Comparison of ENCODE assay signal across 13 mouse cellular contexts in the genomic region with DNA sequence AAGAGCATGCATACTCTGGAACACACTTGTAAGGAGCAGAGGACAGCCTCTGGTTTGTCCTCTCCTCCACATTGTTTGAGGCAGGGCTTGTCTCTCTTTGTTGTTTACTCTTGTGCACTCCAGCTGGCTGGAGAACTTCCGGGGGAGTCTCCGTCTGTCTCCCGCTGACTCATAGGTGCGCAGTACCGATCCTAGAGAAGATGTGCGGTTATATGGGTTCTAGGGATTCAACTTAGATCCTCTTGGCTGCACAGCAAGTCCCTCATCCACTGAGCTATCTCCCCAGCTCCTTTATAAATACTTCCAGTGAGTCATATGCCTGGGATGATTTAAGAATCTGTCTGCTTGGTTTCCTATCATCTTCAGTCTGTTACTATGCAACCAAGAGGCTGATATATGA.
DNase-seq lines count a peak whose midpoint lies in the region; ATAC-seq and TF ChIP-seq lines count a peak whose summit lies in the region.
"Had no signal": no experiment of that assay in that cellular context is flagged by ENCODE, and none has a peak within 500 bp of the region (broad histone marks: within the 10 kb centered on the region; RNA-seq: fewer than 3 reads in every experiment).

No protein-coding gene starts in this region.

- intact Hi-C loops in left cerebral cortex, postnatal 14 days (cut with DNase I): no loop called here
- intact Hi-C loops in heart, adult 2 months (cut with DNase I): no loop called here

- no peak for ATAC-seq in midbrain, embryonic 16.5 days
- ATAC-seq: forebrain, embryonic 13.5 days had no signal

- H3K4me1 ChIP-seq in midbrain, embryonic 16.5 days (ENCODE audit: control insufficient read depth, insufficient read depth, low read length): no peaks in the 10 kb centered on the region
- no peaks in the 10 kb centered on the region for H3K4me1 ChIP-seq in heart, adult 2 months (ENCODE audit: control insufficient read depth, insufficient read depth, low read length)
- H3K4me1 ChIP-seq: forebrain, embryonic 13.5 days had no signal

- peak overlapping the region; percentile 89 for H3K27ac ChIP-seq in layer of hippocampus, adult 2 months
- no peak overlapping the region for H3K27ac ChIP-seq in midbrain, embryonic 16.5 days (ENCODE audit: low read length)
- H3K27ac ChIP-seq in heart, adult 2 months: no peak overlapping the region
- H3K27ac ChIP-seq: forebrain, embryonic 13.5 days; liver, embryonic 14.5 days had no signal

- no peak for TF ChIP-seq CTCF in layer of hippocampus, adult 2 months (conservative IDR thresholded peaks at IDR 0.05)
- TF ChIP-seq CTCF in heart, adult 2 months (IDR thresholded peaks at IDR 0.05): no peak

- H3K9me3 ChIP-seq in midbrain, embryonic 16.5 days (replicated peaks; ENCODE audit: control insufficient read depth, low read length, poor library complexity, severe bottlenecking): no peaks in the 10 kb centered on the region
- H3K9me3 ChIP-seq: forebrain, embryonic 13.5 days had no signal

- no peak for TF ChIP-seq POLR2A in heart, adult 2 months (IDR thresholded peaks at IDR 0.05; ENCODE audit: insufficient read depth, low read depth, low read length)

- H3K9ac ChIP-seq in midbrain, embryonic 16.5 days (ENCODE audit: low read depth, low read length): no peak overlapping the region
- no peak overlapping the region for H3K9ac ChIP-seq in heart, adult 2 months (ENCODE audit: low read depth, low read length)
- H3K9ac ChIP-seq: forebrain, embryonic 13.5 days; liver, embryonic 14.5 days had no signal

- H3K4me3 ChIP-seq in layer of hippocampus, adult 2 months: no peak overlapping the region
- no peak overlapping the region for H3K4me3 ChIP-seq in midbrain, embryonic 16.5 days (ENCODE audit: low read depth, low read length)
- no peak overlapping the region for H3K4me3 ChIP-seq in heart, adult 2 months
- H3K4me3 ChIP-seq: forebrain, embryonic 13.5 days had no signal

- H3K36me3 ChIP-seq in midbrain, embryonic 16.5 days (ENCODE audit: control insufficient read depth, insufficient read depth, low read length): peaks cover 12% of the 10 kb centered on the region
- H3K36me3 ChIP-seq in heart, adult 2 months (ENCODE audit: control insufficient read depth, insufficient read depth, low read length): no peaks in the 10 kb centered on the region

- peak; percentile 4 for DNase-seq in urinary bladder, postnatal 25 days (ENCODE audit: low spot score)
- DNase-seq in urinary bladder, adult 2 months (ENCODE audit: low spot score): no peak
- peak; percentile 71 to 79 for DNase-seq in layer of hippocampus, adult 2 months (ENCODE audit: low spot score in 2 of 2)
- DNase-seq in left cerebral cortex, postnatal 14 days (ENCODE audit: low spot score in 2 of 2): peak; percentile 74 to 85
- DNase-seq in ovary, postnatal 14 days (ENCODE audit: low spot score): no peak
- DNase-seq in heart, adult 2 months: no peak
- DNase-seq in spleen, postnatal 14 days (ENCODE audit: low spot score in 2 of 2): no peak
- DNase-seq: cerebellum, adult 9-10 months; kidney, adult 11 months had no signal

- H3K27me3 ChIP-seq in midbrain, embryonic 16.5 days (ENCODE audit: control insufficient read depth, insufficient read depth, low read depth, low read length): no peaks in the 10 kb centered on the region
- H3K27me3 ChIP-seq in heart, adult 2 months (ENCODE audit: control insufficient read depth, insufficient read depth, low read length): no peaks in the 10 kb centered on the region
- H3K27me3 ChIP-seq: CH12.LX; forebrain, embryonic 13.5 days had no signal

- 84% methylated on average over 6 of the region's 6 CpGs for WGBS in midbrain, embryonic 16.5 days
- 69% methylated on average over 6 of the region's 6 CpGs for WGBS in heart, adult 2 months

- H3K79me2 ChIP-seq in heart, adult 2 months (replicated peaks; ENCODE audit: control insufficient read depth, insufficient read depth, low read length): no peaks in the 10 kb centered on the region

- no peak for TF ChIP-seq EP300 in heart, adult 2 months (IDR thresholded peaks at IDR 0.05; ENCODE audit: insufficient read depth, low read depth, low read length)

- H3K4me2 ChIP-seq in midbrain, embryonic 16.5 days (ENCODE audit: low read length): no peak overlapping the region
- H3K4me2 ChIP-seq: forebrain, embryonic 13.5 days had no signal

Comparison
In these comparisons a context has a peak if more than half of its experiments do, and no peak if none do; other contexts are left out.
1. DNase-seq: peak in urinary bladder, postnatal 25 days (single experiment), layer of hippocampus, adult 2 months (2 of 2) and left cerebral cortex, postnatal 14 days (2 of 2); none in urinary bladder, adult 2 months (single experiment), ovary, postnatal 14 days (single experiment), heart, adult 2 months (0 of 2) and spleen, postnatal 14 days (0 of 2).